Mouse (Mus musculus): Measurements from ENCODE around the gene Sirt7.

Gene Sirt7

DNA sequence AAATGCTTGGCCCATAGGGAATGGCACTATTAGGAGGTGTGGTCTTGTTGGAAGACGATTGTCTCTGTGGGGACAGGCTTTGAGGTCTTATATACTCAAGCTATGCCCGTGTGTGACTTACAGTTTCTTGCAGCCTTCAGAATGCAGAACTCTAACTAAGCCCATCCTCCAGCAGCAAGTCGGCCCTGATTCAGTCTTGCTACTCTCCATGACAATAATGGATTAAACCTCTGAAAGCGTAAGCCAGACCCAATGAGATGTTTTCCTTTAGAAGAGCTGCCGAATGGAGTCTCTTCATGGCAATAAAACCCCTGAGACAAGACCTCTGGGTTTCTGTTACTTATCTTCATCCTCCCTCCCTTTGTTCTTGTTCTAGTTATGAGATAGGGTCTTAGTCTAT lies 9.8 kb upstream of the Sirt7 start:
- DNase-seq: no peak

DNA sequence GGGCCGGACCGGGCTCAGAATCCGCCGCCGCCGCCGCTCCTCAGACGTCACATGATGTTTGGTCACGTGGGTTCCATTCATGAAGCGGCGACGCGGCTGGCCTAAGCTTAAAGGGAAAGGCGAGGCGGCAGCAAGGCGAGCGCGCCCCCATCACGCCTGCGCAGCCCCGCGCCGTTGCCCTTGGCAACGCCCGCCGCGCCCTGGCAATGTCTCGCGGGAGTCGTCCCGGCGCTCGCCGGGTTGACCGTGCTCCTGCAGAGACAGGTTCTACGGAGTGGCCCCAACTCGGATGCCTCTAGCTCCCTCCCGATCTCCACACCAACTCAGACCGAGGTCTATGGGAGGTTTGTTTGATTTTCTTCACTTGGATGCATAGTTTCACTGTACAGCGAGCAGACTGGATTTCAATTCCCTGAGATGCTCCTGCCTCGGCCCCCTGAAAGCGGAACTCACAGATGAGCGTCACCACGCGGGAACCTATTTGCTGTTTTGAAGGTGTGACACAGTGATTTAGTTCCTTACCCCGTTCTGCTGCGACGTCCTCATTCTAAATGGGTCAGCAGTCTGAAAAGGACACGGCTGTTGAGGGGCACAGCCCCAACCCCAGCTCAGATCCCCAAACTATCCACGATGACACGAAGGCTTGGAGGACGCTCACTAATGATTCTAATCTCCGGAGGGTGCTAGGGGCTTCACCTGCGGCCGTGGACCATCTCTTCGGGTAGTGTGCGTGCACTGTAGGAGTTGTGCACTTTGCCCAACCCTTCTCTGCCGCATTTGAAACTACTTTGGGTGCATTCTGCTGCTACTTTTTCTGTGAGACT lies 8.7 kb upstream of the Sirt7 start, which contains the start of gene Mafg:
Mafg (minus strand) TSS at position 81 of the 824 bp plus-strand sequence.
- DNase-seq: peak; percentile 89

DNA sequence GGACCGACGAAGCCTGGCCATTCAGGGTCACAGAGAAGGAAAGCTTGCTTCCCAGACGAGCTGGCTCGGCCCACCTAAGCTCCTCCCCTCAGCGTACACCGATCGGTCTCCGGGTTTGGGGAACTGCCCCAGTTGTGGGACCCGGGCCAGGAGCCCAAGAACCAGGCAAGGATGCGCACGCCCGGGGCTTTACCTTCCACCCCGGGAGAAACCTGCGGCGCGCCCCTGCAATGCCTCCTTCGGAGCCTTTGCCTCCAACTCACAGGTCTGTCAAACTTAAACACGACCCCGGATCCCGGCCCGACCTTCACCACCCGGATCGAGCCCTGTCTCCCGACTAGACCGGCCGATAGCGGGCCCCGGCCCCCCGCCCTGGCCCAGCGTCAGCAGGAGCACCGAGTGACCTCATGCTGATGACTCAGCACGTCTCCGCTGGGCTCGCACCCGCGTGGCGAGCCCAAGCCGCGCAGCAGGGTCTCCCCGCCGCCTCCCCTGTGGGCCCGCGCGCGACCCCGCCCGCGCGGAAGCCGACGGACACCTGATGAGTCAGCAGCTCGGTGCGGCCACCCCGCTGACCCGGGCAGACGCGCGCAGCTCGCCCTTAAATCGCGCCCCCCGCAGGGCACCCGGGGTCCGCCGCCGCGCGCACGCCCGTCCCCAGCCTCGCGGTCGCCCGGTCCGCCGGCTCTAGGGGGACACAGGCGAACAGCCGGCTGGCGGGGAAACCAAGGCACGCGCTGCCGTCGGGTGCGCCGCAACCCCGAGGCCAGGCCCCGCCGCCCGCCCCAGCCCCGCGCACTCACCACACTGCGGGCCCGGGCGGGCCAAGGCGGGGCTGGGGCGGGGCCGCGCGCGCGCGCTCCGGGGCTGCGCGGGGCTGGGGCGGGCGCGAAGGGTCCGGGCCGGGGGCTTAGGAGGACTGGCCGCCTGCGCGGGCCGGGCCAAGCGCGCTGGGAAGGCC lies 7.8 kb upstream of the Sirt7 start:
- DNase-seq: peak; percentile 66

DNA sequence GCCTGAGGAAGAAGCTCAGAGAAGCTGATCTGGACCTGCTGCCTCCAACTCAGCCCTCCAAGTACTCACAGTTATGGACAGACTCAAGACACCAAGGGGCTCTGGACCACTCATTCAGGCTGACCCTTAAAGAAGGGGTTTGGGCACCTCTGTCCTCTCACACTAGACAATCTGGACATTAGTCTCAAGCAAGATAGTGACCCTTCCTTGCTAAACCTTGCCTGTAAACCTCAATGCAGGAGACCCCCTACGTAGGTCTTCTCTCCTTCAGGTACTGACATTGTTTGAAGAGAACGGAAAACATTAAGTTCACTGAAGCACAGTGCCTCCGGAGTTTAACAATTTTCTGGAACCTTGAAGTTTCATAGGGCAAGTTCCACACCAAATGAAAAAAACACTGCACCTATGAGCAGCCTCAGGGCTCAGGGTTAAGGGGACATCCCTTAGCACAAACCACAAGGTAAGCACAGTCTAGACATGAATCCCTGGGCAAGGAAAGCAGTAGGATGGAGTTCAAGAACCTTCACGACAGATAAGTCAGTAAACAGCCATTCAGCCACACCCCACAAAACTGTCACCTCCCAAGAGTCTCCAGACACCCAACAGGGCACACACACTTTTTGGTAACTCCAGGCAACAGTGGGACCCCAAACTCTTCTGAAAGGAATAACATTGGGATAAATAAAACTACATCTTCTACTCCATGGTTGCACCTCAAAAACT lies 6.8 kb upstream of the Sirt7 start:
- DNase-seq: no peak

DNA sequence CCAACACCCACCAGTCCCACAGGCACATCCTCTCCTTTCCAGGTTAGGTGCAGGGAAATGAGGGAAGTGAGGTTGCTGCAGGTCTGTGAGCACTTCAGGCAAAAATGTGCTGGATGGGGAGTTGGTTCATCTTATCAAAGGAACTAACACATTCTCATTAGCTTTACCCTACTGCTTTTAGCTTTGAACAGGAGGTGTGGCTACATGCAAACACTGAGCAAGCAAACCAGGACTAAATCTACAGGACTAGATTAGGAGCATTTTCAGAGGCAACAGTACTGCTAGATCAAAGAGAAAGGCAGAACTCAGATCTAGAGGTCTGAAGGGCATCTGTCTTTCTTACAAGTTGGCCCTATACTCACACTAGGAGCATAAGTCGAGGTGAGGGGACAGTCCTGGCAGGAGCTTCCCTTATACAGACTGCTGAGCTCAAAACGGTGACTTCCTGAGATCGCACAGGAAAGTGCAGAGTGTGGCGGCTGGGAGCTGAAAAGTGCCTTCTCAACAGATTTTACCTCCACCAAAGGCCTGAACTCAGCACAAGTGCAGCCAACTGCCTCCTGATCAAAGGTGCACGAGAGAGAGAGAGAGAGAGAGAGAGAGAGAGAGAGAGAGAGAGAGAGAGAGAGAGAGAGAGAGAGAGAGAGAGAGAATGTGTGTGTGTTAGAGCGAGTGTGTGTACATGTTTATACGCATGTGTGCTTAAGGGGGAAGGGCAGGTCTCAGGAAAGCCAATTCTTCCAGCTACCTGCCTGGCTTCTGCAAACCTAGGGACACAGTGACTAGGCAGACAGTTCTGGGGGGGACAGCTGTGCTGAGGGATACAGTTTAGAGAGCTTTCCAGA lies 6.1 kb upstream of the Sirt7 start:
- DNase-seq: peak; percentile 57

DNA sequence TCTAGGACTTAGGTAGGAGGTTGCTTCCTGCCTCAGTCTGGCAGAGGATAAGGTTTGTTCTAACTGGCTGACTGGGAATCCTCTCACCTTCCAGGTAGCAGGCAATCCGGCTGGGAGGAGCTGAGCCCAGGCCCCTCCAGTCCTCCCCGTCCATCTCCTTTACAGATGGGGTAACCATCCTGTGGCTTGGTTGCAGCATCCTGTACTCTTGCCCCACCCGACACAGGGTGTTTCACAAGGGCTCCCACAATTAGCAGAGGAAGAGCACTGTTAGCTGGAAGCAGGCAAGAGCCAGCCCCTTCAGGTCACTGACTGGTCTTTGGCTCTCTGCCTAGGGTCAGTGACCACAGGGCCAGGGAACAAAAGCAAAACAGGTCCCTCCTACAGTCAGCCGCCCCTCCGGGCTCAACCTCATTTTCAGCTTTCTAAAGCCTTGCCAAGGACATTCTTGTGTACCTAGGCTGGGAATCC lies 5.4 kb upstream of the Sirt7 start:
- peak; percentile 31 for DNase-seq

DNA sequence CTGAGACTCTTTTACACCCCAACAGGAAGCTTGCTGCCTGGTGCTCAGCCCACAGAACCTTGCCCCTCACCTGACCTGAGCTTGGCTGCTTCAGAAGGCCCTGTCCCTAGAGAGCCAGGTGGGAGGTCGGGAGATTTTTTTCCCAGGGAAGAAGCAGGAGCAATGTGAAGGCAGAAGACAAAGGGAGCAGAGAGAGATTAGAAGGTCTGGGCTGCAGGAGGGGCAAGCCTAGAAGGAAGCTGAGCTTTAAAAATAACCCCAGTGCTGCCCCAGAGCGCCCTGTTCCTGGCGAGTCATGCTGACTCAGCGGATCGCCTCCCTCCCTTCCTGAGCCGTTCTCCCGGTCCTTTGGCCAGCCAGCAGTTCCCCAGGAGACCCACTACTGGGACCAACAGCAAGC lies 4.9 kb upstream of the Sirt7 start:
- DNase-seq: peak; percentile 60

DNA sequence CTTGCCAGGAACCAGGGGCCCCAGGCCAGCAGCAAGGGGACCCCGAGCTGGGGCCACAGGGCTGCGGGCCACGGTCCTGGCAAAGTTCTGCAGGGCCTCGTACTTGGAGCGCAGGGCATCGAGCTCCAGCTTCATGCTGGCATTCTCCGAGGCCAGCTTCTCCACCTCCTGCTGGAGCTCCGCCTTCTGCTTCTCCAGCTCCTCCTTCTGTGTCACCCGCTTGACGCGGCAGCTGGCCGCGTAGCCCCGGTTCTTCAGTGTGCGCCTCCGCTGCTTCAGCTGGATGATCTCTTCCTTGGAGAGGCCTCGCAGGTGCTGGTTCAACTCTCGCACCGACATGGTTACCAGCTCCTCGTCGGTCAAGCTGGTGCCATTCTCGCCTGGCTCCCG lies 4.3 kb upstream of the Sirt7 start:
- DNase-seq: peak; percentile 83

DNA sequence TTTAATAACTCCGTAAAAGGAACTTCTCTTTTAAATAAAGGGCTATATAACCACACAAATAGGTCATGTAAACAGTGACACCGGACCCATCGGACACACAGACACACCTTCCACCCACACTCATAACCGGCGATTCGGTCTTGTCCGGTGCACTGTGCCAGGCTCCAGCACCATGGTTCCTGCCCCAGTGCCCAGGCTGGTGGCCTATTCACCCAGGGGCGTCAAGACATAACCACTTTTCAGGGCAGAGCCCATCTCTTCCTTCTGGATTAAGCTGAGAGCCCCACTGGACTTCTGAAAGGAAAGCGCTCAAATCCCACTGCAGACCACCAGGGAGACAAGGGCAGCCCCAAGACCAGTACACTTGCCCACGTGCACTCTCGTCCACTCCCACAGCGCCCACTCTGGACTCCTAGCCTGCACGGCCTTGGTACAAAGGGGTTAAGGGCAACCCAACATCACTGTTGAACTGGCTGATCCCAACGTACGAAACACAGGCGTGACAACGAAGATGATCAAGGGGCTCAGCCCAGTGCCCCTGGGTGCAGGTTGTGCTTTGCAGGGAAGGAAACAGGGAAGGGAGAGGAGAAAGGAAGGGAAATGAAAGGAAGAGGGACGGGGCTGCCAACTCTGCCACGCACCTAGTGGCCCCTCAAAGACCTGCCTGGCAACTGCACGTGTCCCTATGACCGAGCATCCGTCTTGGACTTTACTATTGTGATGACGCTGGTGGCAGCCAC lies 3.7 kb upstream of the Sirt7 start:
- DNase-seq: peak; percentile 39

DNA sequence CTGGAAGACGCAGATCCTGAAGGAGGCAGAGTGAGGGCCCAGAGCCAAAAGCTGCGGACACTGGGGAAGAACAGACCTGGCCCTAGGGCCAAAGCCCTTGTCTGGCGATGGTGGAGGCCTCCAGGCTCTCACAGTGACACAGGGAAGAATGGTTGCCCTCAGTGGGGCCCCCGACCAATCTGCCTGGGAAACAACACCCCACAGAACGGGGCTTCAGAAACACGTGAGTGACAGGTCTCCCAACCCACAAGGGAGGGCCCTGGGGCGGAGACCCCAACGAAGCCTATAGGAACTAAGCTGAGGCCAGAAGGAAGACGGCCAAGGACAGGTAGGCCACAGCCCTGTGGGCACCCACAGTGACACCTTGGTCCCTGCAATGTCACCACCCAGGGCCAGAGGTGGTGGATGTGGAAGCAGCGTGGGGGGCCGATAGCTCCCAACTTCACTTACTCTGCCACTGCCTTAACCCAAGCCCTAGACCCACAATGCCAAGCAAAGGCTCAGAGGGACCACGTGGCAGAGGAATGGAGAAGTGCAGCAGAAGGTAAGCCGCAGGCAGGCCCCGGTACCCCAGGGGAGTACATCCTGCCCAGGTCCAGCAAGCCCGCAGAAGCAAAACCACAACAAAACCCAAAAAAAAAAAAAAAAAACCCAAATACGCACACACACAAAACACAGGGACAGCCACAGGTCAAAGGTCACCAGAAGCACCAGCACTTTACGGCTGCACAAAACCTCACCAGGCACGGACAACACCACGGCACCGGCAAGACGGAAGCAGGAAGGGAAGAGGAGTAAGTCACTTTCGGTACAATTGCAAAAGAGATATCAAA lies 2.6 kb upstream of the Sirt7 start:
- peak; percentile 73 for DNase-seq

DNA sequence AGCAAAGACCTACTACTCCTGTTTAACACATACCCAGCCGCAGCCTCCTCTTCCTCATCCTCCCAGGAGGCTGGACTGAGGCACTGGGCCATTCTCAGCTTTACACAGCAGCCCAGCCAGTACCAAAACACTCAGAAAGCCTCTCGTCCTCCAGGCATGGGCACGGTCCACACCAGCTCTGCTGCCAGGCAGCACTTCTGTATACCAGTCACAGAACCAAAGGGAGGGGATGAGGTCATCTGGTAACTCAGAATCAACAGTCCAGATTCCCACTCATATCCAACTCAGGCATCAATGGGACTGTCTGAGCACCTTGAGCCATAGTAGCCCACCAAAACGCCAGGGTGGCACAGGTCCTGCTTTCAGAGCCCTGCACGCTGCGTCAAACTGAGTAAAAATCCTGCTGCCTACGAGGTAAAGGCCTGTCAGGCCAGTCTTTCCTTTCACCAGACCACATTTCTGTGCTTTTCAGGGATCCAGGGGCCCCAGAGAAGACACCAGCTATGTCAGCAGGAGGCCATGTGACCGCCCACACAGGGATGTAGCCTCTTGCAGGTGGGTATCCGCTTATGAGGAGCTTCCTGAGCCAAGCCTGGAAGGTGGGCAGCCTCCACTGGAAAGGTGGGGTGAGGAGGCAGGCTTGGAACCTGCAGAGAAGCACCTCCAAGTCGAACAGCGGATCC lies 1.9 kb upstream of the Sirt7 start:
- no peak for DNase-seq

DNA sequence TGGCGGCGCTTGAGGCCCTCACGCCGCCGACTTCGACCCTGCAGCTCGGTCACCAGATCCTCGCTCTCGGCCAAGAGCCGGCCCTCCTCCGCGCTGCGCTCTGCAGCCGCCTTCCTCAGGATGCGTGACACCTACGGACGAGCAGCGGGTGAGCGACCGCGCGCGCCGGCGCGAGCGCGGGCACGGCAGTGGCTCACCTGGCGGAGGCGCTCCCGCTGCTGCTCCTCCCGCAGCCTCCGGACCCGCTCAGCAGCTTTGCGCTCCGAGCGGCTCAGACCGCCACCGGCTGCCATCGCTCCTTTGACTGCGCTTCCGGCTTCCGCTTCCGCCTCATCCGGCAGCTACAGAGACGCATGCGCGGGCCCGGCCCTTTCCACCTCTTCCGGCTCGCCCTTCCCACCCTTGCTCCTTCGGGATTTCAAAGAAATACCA lies 344 bp downstream of the Sirt7 start:
- DNase-seq: peak; percentile 93

DNA sequence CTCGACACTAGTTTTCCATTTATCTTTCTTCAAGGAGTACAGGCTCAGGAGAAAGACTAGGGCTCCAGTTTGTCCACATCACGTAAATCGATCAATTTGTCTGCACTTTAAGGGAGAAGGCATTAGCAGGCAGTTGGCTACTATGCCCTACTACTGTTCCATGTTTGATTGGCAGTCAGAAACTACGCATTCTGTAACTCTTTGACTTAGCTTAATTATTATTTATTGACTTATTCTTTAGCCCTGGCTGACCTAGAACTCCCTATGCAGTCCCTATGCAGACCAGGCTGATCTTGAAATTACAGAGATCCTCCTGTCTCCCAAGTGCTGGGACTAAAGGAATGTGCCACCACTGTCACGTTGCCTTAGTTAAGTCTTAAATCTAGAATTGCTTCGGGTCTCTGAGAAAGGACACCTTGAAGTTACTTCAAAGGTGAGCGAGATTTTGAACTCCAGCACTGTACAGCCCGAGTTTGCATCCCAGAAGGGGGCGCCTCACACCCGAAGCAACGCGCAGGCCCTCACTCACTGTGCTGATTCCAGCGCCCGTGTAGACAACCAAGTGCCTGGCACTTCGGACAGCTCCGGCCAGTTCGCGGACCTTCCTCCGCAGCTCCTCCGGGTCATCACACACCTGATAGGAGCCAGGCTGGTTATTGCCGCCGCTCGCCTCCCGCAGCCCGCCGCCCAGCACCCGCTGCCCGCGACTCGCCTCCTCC lies 920 bp downstream of the Sirt7 start:
- DNase-seq: peak; percentile 91

DNA sequence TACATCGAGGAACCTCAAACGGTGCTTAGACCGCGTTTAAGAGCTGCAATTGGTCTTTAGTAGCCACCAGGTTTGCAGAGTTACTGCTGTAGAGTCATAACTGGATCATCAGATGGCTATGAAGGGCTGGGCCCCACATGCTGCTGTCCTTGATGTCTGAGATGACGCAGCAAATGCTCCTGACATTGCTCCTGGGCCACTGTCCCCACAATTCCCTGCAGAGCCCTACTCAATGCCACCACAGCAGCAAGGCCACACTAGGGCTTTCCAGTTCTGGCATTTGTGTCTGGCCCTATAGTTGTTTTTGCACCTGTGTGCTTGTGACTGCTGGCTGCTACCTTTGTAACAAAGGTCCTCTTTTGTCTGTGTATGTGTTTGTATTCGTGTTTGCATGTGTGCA lies 2.2 kb downstream of the Sirt7 start:
- DNase-seq: no peak

DNA sequence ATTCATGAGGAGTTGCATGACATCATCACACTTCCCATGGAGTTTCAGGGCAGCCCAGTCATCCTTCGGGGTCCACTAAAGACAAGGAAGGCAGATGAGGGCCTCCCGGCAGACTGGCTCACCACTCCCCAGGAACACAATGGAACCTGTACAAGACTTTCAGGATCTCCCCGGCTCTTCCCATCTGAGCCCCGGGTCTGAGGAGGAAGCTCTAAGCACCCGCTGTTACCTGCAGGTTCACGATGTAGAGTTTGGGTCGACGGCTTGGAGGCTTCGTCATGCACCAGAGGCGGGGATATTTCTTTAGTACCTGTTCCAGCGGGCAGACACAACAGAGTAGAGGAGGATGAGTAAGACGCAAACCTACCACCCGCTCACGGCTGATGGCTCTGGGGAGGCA lies 4.8 kb downstream of the Sirt7 start:
- no peak for DNase-seq

DNA sequence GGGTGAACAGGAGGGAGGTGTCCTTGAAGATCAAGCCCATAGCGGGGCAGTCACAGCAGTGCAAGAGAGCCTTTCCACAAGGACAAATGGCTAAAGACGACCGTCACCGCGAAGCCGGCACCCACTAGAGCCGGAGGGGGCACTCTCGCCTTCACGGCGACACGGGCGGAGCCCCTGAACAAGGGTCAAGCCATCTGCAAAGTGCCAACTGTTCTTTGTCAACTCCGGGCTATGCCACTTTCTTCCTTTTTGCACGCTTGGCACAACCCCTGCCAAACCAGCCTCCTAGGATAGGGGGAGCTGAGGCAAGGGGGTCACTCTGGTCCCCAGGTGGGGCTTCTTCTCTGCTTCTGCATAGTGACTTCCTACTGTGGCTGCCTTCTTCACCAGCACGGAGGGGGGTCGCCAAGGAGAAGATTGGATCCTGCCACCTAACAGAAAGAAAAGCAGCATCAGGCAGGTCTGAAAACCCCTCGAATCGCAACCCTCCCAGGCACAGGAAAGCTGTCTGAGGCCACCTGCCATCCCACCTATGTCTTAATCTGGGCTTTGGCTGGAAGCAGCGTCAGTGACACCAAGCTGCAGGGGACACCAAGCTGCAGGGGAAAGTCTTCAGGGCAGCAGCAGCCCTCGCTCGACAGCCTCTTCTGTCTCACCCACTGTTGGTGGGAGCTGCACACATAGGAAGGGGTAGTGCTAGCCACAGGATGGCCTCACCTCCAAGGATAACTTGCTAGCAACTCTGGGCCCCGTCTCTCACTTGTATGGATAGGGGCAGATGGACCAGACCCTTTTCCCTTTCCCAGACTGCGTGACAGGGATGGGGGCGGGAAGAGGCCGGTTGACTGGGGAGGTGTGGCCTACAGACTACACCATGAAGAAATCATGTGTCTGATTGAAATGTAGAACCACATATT lies 6.2 kb downstream of the Sirt7 start:
- no peak for DNase-seq

DNA sequence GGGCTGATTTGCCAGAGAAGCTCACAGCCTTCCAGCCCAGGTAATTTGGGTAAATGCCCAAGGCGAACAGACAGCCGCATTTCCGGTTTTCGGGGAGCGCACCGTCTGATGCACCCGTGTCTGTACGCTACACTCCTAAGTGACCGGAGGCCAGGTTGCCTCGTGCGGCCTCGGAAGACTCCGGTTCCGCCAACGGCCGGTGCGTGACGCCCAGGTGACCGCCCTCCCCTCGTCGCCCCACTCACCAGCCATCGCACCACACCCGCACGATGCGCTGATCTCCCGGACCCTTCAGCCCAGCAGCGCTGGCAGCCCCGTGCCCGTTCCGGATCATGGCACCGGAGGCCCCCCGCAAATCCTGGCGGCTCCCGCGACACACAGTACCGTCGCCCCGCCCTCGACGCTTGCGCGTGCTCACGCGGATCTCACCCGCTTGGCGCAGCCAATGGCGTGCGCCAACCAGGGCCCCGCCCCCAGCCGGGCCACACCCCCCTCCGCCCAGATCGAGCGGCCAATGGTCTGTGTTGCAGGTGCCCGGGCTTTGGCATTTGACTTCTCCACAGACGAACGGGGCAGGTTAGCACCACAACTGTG lies 7.4 kb downstream of the Sirt7 start, which contains the start of gene Pcyt2:
Pcyt2 (minus strand) TSS at position 418 of the 594 bp plus-strand sequence.
- peak; percentile 97 for DNase-seq
